Mouse (Mus musculus): ENCODE data around the gene Snx1. TPM values are rescaled to one million over a fixed set of nuclear protein-coding genes. Genes with fewer than 3 reads are reported as not detected.

The Snx1 gene
- 114 TPM for polyA plus RNA-seq (2014; fragmentation: Illumina TruSeq; extraction: RNeasy Lipid Tissue Mini Kit (QIAGEN cat#74804))

GRCm38 (mm10) chr9:66126456-66127192 lies at the start of gene Snx1, which contains the start of gene Ciao2a:
Gene Snx1 (minus strand): TSS chr9:66126587.
Gene Ciao2a (plus strand): TSS chr9:66126611.

DNA sequence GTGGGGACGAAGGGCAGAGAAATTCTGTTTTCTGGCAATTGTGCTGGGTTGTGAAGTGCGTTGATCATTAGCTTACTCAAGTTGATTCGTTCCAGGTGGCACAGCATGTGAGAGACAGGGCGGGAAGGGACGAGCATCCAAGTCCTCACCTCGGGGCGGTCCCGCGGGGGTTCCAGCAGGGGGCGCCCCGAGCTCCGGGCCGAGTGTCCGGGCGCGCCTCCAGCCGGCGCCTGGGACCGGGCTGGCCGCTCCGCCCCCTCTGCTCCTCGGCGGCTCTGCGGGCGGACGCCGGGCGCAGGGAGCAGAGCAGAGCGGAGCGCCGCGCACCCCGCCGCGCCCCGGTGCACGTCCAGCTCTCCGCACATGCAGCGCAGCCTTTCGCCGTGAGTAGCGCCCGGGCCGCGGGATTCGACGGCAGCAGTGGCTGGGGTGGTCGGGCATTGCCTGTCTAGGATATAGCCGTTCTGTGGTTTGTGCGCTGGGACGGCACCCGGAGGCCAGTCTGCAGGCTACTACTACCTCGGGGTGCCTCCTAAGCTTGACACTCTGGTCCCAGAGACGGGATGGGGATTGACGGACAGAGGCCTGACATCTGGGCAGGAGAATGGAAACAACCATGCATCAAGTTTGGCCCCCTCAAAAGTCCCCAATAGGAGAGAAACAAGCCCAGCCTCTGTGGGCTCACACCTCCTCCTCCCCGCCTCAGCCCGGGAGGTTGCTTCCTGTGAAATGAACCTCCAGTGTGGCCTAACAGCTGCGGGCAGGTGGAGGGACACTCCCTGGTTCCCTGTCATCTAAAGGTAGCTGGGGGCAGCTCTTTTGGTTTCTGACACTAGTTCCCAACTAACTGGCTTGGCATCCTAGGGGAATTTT lies 31.8 kb upstream of the Snx1 start, which contains the start of gene Dapk2:
Gene Dapk2, plus strand, starts transcription at position 266 of the 873 bp plus-strand sequence.

GRCm38 (mm10) chr9:66069583-66069982 lies 56.8 kb downstream of the Snx1 start, which contains the start of gene Snx22:
Gene Snx22 (minus strand): TSS chr9:66069719.

GRCm38 (mm10) chr9:66059583-66060307 lies 66.6 kb downstream of the Snx1 start, which contains the start of gene Ppib:
Gene Ppib (plus strand): TSS chr9:66060222.

Other genes starting within 250 kb of the Snx1 start
- 101 TPM for gene Pclaf, start 236.3 kb downstream of the Snx1 start, polyA plus RNA-seq (2014; fragmentation: Illumina TruSeq; extraction: RNeasy Lipid Tissue Mini Kit (QIAGEN cat#74804))
- 60.6 TPM for gene Trip4, start 217.8 kb downstream of the Snx1 start, polyA plus RNA-seq (2014; fragmentation: Illumina TruSeq; extraction: RNeasy Lipid Tissue Mini Kit (QIAGEN cat#74804))
- gene Csnk1g1, start 217.7 kb downstream of the Snx1 start, polyA plus RNA-seq (2014; fragmentation: Illumina TruSeq; extraction: RNeasy Lipid Tissue Mini Kit (QIAGEN cat#74804)), result 51.7 TPM
- 297 TPM for gene Ppib, start 66.4 kb downstream of the Snx1 start, polyA plus RNA-seq (2014; fragmentation: Illumina TruSeq; extraction: RNeasy Lipid Tissue Mini Kit (QIAGEN cat#74804))
- gene Snx22, start 56.9 kb downstream of the Snx1 start, polyA plus RNA-seq (2014; fragmentation: Illumina TruSeq; extraction: RNeasy Lipid Tissue Mini Kit (QIAGEN cat#74804)), result 0.23 TPM
- gene Ciao2a, start within 50 bp of the Snx1 start, polyA plus RNA-seq (2014; fragmentation: Illumina TruSeq; extraction: RNeasy Lipid Tissue Mini Kit (QIAGEN cat#74804)), result 121 TPM
- gene Dapk2, start 31.6 kb upstream of the Snx1 start, polyA plus RNA-seq (2014; fragmentation: Illumina TruSeq; extraction: RNeasy Lipid Tissue Mini Kit (QIAGEN cat#74804)), result 1.6 TPM
- gene Herc1, start 223.9 kb upstream of the Snx1 start, polyA plus RNA-seq (2014; fragmentation: Illumina TruSeq; extraction: RNeasy Lipid Tissue Mini Kit (QIAGEN cat#74804)), result 42.5 TPM